Mouse (Mus musculus) central nervous system, embryonic 18 days (tissue): ENCODE measurements around the gene AY358078. TPM values are rescaled to one million over a fixed set of nuclear protein-coding genes. Genes with fewer than 3 reads are reported as not detected.

Source experiments
- polyA plus RNA-seq: library from polyadenylated mRNA; depleted of rRNA; stranded (reverse); fragments of >200 nt; gene quantifications from 2 replicates; pipeline ENCODE4 v1.2.3, GENCODE M21; 2012; rRNA removed

AY358078 gene
- polyA plus RNA-seq: not detected in 2 replicates

GRCm38 (mm10) chr14:51799746-51800145, at the start of gene AY358078:
TSS of gene AY358078 (plus strand) at chr14:51800046.

GRCm38 (mm10) chr14:51773490-51773889, 26.4 kb upstream of the AY358078 start, which contains the start of gene Ang4:
TSS of gene Ang4 (minus strand) at chr14:51773590.

GRCm38 (mm10) chr14:51853399-51853798, 53.6 kb downstream of the AY358078 start, which contains the start of gene Ear6:
TSS of gene Ear6 (plus strand) at chr14:51853699.

Other genes with a start within 250 kb of the AY358078 start
- gene Gm5622, start 247.3 kb upstream of the AY358078 start, polyA plus RNA-seq: not detected in 2 replicates
- gene Gm17175, start 226.0 kb upstream of the AY358078 start, polyA plus RNA-seq: not detected in 2 replicates
- gene Gm17174, start 207.9 kb upstream of the AY358078 start, polyA plus RNA-seq: not detected in 2 replicates
- gene Gm17078, start 188.7 kb upstream of the AY358078 start, polyA plus RNA-seq: not detected in 2 replicates
- gene Gm4181, start 164.4 kb upstream of the AY358078 start, polyA plus RNA-seq: not detected in 2 replicates
- not detected in 2 replicates for gene Gm17079, start 104.6 kb upstream of the AY358078 start, polyA plus RNA-seq
- gene Gm5800, start 82.9 kb upstream of the AY358078 start, polyA plus RNA-seq: not detected in 2 replicates
- gene Ang4, start 26.5 kb upstream of the AY358078 start, polyA plus RNA-seq: not detected in 2 replicates
- gene Ear6, start 53.7 kb downstream of the AY358078 start, polyA plus RNA-seq: not detected in 2 replicates
- gene Mettl17, start 84.8 kb downstream of the AY358078 start, polyA plus RNA-seq: 65.0 and 71.3 TPM in 2 replicates
- gene Slc39a2, start 92.8 kb downstream of the AY358078 start, polyA plus RNA-seq: 16.6 and 16.8 TPM in 2 replicates
- 153 and 175 TPM in 2 replicates for gene Ndrg2, start 114.1 kb downstream of the AY358078 start, polyA plus RNA-seq
- gene Tppp2, start 118.4 kb downstream of the AY358078 start, polyA plus RNA-seq: not detected in 2 replicates
- gene Rnase13, start 122.7 kb downstream of the AY358078 start, polyA plus RNA-seq: not detected in 2 replicates
- 68.2 and 77.7 TPM in 2 replicates for gene Arhgef40, start 184.7 kb downstream of the AY358078 start, polyA plus RNA-seq
- gene Tmem253, start 215.6 kb downstream of the AY358078 start, polyA plus RNA-seq: 0.76 and 0.80 TPM in 2 replicates
- gene Zfp219, start 220.7 kb downstream of the AY358078 start, polyA plus RNA-seq: 91.4 and 96.6 TPM in 2 replicates
- 0.05 TPM in 1 of 2 replicates, not detected in the other for gene Olfr221, start 242.4 kb downstream of the AY358078 start, polyA plus RNA-seq